Mouse (Mus musculus): ENCODE results near the gene Hpd.
"Not testable (repeated sequence)": the region's sequence is repeated elsewhere in the genome, so short reads cannot be mapped to it uniquely, and the experiment has no call there.

The Hpd gene

GRCm38 (mm10) chr5:123182651-123183050 is at the start of gene Hpd:
Gene Hpd (minus strand): TSS chr5:123182727.
- DNase-seq (ENCODE audit: extremely low spot score, low read depth, low spot score), result no peak

DNA sequence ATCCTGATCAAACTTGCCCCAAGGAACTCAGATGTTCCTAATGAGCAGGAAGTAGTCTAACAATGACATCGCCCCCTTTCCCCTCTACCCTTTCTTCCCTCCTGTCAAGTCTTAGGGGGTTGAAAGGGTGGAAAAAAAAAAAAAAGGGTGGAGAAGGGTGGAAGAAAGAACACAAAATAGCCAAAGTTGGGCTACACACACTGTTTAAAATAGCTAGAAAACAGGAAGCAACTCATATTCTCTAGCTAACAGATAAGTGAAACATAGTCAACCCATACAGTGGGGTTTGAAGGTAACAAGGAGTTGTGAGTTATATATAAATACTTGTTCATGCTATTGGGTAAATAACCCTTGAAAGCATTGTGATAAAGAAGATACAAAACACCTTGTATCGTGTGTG is 49.7 kb upstream of the Hpd start:
- no peak for DNase-seq (ENCODE audit: extremely low spot score, low read depth, low spot score)

DNA sequence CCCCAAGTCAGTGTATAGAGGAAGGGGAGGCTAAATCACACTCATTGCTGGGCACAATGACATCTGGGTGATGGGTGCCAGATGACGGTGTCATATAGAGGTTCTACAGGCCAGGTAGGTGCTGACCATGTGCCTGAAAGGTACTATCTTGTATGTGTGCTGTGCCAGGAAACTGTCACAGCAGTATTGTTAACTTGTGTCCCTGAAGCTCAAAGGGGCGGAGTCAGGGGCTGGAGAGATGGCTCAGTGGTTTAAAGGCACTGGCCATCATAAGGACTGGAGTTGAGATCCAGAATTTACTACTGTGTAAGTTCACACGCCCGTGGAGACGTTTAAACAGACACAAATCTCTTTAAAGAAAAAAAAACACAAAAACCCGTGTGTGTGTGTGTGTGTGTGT is 46.8 kb upstream of the Hpd start:
- DNase-seq (ENCODE audit: extremely low spot score, low read depth, low spot score), result no peak

- DNase-seq (ENCODE audit: extremely low spot score, low read depth, low spot score), result no peak
Observed at GRCm38 (mm10) chr5:123228524-123228922, 46.0 kb upstream of the Hpd start.

GRCm38 (mm10) chr5:123227762-123228523 is 45.4 kb upstream of the Hpd start:
- peak; percentile 75 for DNase-seq (ENCODE audit: extremely low spot score, low read depth, low spot score)

DNA sequence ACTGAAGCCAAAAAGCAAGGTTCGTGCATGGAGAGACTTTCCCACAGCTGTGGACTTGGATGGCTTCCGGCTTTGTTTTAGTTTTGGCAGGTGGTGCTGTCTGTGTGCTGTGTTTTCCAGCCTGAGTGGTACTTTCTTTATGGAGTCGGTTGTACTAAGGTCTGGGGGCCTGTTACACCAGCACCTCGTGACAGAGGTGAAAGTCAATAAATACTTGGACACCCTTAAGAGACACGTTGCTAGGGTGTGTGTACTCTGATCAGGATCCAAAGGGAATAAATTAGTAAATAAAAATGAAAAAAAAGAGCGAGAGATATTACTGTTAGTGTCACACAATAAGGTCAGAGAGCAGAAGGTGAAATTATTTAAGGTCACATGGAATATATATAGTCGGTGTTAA is 44.3 kb upstream of the Hpd start:
- no peak for DNase-seq (ENCODE audit: extremely low spot score, low read depth, low spot score)

DNA sequence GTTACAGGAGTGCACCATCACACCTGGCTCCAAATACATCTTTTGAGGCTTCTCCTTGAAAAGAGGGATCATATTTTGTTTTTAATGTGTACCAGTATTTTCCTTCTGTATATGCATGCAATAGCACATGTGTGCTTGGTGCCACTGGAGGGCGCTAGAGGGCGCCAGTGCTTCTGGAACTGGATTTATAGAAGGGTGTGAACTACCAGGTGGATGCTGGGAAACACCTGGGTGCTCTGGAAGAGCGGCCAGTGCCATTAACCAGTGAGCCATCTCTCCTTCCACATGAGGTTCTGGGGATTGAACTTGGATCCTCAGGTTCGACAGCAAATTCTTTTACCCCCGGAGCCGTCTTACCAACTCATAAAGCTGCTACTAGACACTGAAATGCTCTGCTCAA is 41.3 kb upstream of the Hpd start:
- DNase-seq (ENCODE audit: extremely low spot score, low read depth, low spot score), result not testable (repeated sequence)

DNA sequence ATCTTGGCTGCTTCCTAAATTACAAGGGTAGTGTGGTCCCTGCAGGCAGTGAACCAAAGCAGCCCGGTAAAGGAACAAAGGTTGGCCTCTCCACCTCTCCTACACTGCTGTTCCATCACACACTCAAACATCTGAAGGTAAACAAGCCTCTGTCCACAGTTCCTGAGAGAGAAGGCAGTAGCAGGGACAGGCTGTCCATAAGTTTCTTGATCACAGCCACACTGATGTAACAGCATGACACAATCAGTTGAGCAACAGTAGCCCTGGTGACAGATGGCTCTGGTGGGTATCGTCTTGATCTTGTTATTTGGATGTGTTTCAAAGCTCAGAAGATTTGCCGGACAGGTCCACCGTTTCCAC is 40.5 kb upstream of the Hpd start:
- no peak for DNase-seq (ENCODE audit: extremely low spot score, low read depth, low spot score)

DNA sequence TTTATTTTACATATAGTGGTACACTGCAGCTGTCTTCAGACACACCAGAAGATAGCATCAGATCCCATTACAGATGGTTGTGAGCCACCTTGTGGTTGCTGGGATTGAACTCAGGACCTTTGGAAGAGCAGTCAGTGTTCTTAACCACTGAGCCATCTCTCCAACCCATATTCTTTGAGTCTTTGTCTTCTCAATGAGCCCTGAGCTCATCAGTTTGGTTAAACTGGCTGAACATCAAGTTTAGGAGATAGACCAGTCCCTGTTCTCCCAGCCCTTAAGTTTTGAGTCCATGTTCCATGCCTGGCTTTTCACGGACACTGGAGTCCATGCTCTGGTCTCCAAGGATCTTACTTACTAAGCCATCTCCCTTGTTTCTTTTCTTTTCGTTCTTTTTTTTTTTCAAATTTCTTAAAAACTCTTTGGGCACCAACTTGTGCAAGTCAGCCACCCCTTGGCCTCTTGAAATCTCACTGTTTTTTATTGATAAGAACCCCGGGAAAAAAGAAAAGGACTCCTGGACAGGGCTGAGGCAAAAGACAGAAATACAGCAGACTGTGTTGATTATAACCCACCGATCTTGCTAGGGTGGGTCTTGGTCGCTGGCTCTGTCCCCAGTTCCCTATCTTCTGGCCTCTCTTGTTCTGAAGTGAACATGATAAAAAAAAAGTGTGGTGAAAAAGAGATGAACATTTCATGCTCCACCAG is 40.0 kb upstream of the Hpd start:
- not testable (repeated sequence) for DNase-seq (ENCODE audit: extremely low spot score, low read depth, low spot score)

- not testable (repeated sequence) for DNase-seq (ENCODE audit: extremely low spot score, low read depth, low spot score)
Observed at GRCm38 (mm10) chr5:123203591-123203990, 21.1 kb upstream of the Hpd start.

DNA sequence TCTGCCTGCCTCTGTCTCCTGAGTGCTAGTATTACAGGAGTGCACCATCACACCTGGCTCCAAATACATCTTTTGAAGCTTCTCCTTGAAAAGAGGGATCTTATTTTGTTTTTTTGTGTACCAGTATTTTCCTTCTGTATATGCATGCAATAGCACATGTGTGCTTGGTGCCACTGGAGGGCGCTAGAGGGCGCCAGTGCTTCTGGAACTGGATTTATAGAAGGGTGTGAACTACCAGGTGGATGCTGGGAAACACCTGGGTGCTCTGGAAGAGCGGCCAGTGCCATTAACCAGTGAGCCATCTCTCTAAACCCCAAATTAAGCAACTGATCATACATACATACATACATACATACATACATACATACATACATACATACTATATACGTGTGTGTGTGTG is 20.2 kb upstream of the Hpd start:
- DNase-seq (ENCODE audit: extremely low spot score, low read depth, low spot score), result not testable (repeated sequence)

GRCm38 (mm10) chr5:123201987-123202386 is 19.5 kb upstream of the Hpd start:
- no peak for DNase-seq (ENCODE audit: extremely low spot score, low read depth, low spot score)

DNA sequence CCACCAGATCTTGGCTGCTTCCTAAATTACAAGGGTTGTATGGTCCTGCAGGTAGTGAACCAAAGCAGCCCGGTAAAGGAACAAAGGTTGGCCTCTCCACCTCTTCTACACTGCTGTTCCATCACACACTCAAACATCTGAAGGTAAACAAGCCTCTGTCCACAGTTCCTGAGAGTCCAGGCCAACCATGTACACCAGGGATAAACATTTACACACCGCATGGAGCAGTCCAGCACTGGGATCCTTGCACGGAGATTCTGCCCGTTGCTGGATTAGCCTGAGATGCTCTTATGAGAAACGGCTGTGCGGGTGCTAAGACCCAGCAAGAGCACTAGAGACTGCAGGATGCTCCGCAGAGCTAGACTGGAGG is 19.0 kb upstream of the Hpd start:
- no peak for DNase-seq (ENCODE audit: extremely low spot score, low read depth, low spot score)

GRCm38 (mm10) chr5:123200816-123201522 is 18.4 kb upstream of the Hpd start:
- DNase-seq (ENCODE audit: extremely low spot score, low read depth, low spot score), result not testable (repeated sequence)

GRCm38 (mm10) chr5:123198523-123198922 is 16.0 kb upstream of the Hpd start:
- DNase-seq (ENCODE audit: extremely low spot score, low read depth, low spot score), result no peak

- DNase-seq (ENCODE audit: extremely low spot score, low read depth, low spot score), result no peak
Observed at GRCm38 (mm10) chr5:123196746-123197145, 14.2 kb upstream of the Hpd start.

- no peak for DNase-seq (ENCODE audit: extremely low spot score, low read depth, low spot score)
Observed at GRCm38 (mm10) chr5:123195500-123196000, 13.0 kb upstream of the Hpd start.

- no peak for DNase-seq (ENCODE audit: extremely low spot score, low read depth, low spot score)
Observed at GRCm38 (mm10) chr5:123194856-123195255, 12.3 kb upstream of the Hpd start.

GRCm38 (mm10) chr5:123193436-123193835 is 10.9 kb upstream of the Hpd start:
- no peak for DNase-seq (ENCODE audit: extremely low spot score, low read depth, low spot score)

GRCm38 (mm10) chr5:123192606-123193150 is 10.2 kb upstream of the Hpd start:
- DNase-seq (ENCODE audit: extremely low spot score, low read depth, low spot score), result no peak

- DNase-seq (ENCODE audit: extremely low spot score, low read depth, low spot score), result no peak
Observed at GRCm38 (mm10) chr5:123191427-123191826, 8.9 kb upstream of the Hpd start.

All from hindlimb bud, embryonic 11.5 days (tissue).